Mouse (Mus musculus): Measurements from ENCODE around the gene Azin2.

Gene Azin2

DNA sequence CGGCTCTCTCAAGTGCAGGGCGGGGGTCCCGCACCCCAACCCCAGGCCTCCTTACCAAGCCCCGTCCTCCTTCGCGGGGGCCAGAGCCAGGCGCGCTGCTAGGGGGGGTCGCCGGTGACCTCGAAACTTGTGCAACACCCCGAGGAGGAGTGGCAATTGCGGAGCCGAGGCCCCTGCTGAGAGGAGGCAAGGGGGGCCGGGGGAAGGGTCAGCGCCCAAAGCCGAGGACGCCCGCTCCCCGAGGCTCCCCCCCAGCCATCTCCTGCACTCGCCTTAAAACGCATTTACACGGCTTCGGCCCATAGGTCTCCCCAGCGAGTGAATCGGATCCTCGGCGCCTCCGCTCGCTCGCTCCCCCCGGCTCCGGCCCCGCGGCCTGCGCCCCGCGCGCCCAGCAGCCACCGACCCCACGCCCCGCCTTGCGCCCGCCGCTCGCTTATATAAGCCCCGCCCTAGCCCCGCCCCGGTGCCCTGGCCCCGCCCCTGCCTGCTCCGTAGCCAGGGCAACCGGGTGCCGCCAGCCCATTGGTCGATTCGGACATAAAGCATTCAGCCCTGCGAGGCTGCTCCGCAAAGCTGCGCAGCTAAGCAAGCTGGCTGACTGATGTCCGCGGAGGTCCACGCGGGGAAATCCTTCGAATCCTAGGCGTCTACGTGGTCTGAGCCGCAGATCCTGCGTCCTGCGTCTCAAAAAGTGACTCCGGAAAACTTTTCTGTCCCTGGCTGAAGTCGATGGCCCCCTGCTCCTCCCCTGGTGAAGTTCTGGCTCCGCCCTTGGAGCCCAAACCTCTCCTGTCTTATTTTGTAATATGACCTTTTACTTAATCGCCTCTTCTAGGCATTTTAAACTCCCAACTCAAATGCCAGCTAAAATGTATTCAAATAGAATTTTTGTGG, at the start of gene Azin2:
Gene Azin2, minus strand, starts transcription at position 414 of the 897 bp plus-strand sequence.
- DNase-seq (ENCODE audit: low read depth, low spot score), result peak; percentile 70

DNA sequence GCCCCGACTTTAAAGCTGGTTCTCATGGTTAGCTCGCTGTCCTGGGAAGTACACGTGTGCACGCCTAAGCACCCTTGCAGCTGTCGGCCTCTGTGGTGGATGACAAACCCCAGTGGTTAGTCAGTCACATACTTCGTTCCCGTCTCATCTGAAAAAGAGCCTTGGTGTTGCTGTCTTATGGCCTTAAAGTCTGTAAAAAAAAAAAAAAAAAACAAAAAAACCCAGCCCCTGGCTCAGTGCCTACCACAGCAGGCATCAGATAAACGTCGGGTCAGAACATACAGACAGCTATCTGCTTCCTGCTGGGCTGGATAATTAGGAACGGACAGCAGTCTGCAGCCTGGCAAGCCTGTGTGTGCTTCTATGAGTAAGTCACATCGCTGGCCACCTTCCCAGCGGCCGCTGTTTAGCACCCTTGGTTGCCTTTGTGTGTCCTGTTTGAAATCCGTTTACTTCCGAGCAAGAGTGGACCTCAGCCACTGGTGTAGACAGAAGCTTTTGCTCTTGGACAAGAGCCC, 49.4 kb upstream of the Azin2 start:
- DNase-seq (ENCODE audit: low read depth, low spot score), result no peak

DNA sequence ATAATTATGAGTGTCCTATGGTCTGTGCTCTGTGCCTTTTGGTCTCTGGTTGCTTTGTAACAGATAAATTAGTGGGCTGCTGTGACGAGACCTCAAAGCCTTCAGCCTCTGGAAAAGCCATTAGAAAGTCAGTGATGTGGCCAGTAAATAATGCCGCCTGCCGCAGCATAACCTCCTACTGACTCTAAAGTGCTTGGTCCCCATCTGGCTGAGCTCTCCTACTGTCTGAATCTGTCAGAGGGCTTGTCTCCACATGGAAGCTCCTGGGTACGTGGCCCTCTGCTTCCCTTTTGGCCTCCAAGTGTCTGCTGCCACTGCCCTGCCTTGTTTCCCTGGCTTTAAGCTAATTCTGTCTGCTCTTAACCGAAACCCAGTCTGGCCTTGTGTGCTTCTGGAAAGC, 47.3 kb upstream of the Azin2 start:
- no peak for DNase-seq (ENCODE audit: low read depth, low spot score)

DNA sequence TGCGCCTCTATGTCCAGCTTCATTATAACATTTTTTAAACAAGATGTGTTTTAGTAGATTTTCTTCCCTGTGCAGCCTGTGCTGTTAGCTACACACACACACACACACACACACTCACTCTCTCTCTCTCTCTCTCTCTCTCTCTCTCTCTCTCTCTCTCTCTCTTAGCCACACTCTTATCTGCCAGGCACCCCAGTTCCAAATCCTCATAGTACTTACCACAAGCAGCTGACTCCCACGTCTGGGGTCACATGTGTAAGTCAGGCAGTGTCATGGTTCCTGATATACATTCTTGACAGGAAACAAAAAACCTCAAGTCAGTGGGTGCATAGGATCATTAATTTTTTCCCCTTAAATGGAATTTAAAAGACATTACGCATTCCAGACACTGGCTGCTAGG, 46.4 kb upstream of the Azin2 start:
- no peak for DNase-seq (ENCODE audit: low read depth, low spot score)

DNA sequence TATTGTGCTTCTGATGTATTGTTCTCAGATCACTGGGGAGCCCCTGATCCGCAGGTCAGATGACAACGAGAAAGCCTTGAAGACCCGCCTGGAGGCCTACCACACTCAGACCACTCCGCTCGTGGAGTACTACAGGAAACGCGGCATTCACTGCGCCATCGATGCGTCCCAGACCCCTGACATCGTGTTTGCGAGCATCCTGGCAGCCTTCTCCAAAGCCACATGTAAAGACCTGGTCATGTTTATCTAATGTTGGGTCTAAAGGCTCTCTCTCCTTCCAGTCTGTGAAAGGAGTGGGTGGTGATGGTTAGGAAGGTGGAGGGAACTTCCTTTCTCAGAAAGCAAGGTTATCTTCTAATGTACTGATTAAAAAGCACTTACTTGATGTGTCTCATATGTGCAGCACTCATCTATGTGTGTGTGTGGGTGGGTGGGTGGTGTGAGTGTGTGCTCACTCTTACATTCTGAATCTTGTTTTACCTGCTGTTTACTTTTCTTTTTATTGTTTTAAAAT, 45.8 kb upstream of the Azin2 start:
- DNase-seq (ENCODE audit: low read depth, low spot score), result no peak

DNA sequence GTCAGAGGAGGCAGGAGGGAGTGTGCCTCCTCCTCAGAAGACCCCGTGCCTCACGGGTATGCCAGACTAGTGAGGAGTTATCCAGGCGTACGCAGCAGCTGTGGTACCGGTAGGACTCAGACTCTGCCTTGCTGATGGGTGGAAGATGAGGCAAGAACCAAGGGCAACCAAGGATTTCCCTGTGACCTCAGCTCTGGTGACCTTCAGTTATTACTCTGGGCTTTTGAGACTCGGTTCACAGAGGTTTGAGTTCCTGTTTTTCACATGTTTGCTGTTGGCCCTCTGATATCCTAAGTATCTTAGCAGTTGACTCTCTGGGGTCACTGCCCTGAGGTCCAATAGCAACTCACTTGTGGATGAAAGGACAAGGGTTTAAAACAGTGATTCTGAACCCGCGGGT, 41.5 kb upstream of the Azin2 start:
- DNase-seq (ENCODE audit: low read depth, low spot score), result no peak

DNA sequence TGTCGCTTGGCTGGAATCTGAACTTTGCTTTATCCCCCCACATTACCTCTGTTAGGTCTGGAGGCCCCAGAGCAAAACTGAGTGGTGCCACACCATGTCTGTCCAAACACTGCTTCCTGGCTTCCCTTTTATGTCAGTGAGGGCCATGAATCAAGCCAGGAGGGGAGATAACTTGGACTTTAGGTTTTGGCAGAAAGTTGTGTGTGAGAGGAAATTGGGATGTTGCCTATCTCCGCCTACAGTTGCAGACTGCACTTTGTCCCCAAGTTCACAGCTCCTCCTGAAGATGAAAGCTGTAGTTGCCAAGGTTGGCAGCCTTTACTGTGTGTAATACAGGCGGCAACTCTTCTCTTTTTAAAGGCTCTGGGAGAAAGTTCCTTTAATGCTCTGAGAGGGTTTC, 38.5 kb upstream of the Azin2 start:
- DNase-seq (ENCODE audit: low read depth, low spot score), result no peak

DNA sequence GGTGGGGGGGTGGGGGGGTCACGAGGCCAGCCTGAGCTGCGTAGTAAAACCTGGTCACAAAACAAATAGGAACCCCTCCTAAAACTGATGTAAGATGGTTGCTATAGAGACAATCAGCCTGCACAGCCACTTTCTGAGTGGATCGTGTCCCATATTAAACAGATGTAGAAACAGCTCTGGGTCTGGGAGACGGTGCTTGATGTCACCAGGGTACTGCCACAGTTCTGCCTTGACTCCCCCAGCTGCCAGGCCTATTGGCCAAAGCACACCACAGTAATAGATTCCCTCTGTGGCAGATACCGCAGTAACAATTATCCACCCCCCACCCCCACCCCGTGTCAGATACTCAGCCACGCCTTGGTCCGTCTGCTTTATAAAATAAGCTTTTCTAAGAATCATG, 36.2 kb upstream of the Azin2 start:
- no peak for DNase-seq (ENCODE audit: low read depth, low spot score)

DNA sequence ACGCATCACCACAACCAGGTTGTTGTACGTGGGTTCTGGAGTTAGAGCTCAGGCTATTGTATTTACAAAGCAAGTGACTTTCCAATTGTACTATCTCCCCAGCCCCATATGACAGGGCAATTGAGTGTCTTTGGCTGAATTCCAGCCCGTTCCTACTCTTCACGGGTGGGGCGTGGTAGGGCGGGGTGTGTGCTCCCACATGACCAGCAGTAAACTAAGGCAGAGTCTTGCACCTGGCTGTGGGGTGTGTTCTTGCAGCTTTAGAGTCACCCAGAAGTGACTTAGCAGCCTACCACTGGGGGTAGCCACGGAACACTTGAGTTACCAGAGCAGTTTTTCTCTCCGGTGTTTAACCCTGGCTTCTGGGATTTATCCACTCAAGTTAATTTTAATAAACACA, 35.0 kb upstream of the Azin2 start:
- no peak for DNase-seq (ENCODE audit: low read depth, low spot score)

DNA sequence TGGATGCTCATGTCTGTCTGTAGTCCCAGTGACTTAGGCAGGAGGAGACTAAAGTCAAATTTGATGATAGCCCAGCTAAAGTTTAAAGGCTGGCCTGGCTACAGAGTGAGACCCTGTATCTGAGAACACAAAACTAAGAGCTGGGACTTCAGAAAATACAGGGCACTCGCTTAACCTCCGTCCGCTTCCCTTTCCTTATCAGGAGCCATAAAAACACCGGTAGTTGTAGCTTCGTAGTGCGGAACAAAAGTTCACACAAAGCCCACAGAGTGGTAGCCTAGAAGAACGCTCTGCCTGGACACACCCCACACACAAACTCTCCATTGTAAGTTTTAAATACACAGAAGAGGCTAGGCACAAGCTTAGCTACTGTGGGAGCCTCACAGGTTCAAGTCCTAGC, 33.0 kb upstream of the Azin2 start:
- DNase-seq (ENCODE audit: low read depth, low spot score), result no peak

DNA sequence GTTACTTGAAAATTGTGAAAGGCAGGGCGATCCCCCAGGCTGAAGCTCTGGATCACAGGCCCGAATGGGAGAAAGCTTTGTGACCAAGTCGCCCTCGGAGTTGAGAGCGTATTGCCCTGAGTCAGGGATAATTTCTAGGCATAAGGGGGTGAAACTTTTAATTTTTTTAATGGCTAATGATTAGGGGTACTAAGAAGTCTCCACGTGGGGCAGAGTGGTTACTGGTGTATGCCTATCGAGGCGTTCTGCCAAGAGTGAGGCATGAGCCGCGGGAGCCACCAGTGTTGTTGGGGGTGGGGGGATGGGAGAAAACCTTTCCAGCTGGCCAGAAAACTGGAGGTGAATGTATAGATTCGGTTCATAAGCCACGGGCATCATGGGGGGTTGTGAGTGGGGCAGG, 31.4 kb upstream of the Azin2 start:
- DNase-seq (ENCODE audit: low read depth, low spot score), result no peak

DNA sequence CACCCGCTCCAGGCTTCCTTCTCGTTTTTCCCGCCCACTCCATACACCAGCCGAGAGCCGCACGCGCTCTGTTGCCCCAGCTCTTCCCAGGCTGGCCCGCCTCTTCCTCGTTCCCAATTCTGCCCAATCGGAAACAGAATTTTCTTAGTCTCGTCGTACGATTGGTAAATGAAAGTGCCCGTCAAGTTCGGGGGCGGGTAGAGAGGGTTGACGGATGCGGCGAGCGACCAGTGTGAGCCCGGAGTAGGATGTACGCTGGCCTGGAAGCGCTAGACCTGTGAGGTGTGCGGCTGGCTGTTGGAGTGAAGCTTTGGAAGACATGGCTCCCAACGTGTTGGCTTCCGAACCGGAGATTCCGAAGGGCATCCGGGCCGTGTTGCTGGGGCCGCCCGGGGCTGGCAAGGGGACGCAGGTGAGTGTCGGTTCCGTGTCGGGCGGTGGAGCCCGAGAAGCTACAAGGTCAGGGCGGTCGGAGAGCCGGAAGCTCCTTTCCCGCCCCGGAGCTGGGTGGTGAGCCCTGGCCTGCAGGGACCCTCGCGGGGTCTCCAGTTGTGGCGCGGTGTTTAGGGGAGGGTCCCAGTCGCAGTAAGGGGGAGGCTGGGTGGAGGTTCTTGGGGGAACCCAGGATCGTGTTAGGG, 30.9 kb upstream of the Azin2 start:
- peak; percentile 89 for DNase-seq (ENCODE audit: low read depth, low spot score)

DNA sequence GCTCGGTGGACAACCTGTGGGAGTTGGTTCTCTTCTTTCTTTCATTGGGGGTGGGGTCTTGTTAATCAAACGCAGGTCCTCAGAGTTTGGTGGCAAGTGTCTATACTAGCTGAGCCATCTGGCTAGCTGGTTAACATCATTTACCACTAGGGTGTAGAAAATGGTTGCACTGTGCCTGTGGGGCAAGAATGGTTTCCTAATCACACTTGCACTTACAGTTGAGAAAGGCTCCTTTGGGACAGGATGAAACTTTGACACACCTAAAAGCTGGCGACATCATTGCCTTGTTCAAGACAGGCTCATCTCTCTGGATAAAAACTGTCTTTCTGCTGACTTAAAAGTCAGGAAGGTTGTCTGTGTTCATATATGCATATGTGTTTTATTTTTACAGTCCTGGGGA, 29.9 kb upstream of the Azin2 start:
- no peak for DNase-seq (ENCODE audit: low read depth, low spot score)

DNA sequence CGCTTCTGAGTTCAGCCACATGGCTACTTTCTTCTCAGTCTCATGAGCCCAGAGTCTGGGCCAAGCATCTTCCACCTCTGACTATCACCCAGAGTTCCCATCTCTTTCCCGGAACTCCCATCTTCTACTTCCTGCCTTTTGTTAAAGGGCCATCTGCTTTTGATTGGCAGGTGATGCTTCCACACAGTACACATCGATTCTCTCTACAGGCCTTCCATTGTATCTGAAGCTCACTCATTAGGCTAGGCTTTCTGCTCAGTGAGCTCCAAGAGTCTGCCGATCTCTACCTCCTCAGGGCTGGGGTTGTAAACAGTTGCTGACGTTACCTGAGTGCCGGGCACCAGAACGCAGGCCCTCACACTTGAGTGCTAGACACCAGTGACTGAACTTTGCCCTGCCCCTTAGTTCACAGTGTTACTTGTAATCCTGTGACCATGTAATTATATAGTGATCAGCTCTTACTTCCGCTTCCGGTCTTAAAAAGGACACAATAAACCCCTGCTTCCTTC, 29.3 kb upstream of the Azin2 start, which contains the start of gene Ak2:
Gene Ak2, plus strand, starts transcription at position 459 of the 509 bp plus-strand sequence.
- DNase-seq (ENCODE audit: low read depth, low spot score), result no peak

DNA sequence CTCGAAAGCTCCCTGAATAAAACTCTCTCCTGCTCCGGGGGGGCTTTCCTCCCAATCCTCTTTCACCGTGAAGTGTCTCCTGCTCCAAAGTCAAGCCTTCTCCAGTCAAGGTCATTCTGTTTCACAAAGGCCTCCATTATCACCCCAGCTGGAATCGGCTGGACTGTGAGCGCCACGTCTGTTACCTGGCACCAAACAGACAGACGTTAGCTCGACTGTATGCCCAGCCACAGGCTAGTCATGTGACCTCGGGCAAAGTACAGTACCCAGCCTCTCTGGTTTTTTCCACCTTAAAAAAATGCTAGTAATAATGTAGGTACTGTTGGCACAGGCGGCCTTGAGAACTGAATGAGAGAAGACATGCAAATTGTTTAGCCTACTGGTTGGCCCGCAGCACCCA, 27.4 kb upstream of the Azin2 start:
- DNase-seq (ENCODE audit: low read depth, low spot score), result no peak

DNA sequence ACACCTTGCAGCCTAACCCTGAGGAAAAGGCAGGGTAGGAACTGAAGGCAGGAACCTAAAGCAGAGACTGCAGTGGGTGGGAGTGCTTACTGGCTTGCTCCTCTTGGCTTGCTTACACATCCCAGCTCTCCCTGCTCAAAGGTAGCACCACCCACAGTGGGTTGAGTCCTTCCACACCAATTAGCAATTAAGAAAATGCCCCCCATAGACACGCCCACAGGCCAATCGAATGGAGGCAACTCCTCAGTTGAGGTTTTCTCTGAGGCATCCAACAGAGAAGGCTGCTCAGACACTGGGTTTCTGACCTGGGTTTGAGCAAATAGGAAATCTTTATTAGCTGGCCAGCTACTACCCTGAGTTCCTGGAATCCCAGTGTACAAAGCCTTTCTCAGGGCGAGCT, 26.7 kb upstream of the Azin2 start:
- DNase-seq (ENCODE audit: low read depth, low spot score), result no peak

DNA sequence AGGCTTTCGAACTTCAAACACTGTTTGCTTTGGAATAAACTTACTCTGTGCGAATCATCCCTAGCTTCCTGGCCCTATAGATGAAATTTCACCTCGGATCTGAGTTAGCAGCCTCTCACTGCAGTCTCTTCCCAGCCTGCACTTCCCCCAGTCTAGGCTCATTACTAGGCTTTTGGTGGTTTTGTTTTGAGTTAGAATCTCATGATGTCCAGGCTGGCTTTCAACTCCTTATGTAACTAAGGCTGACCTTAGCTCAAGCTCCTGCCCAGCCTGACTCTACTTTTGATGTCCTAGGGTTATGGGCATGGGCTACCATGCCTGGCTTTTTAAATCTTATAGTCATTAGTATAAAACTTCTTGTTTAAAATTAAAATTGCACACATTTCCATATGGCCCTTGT, 22.4 kb upstream of the Azin2 start:
- no peak for DNase-seq (ENCODE audit: low read depth, low spot score)

DNA sequence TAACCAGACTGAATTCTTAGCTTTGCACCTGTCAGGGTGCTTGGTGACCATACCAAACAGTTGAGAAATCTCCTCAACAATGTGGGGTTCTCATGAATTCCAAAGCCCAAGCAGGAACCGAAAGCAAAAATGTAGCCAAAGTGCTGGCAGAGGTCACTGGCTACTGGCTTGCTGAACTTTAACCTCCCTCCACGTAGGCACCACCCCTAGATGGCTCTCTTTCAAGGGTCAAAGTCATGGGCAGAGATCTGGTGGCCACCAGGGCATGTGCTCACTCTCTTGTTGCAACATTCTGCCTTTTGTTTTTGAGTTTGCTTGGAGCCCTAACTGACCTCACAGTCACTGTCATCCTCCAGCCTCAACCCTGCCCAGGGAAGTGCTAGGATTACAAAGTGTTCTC, 21.4 kb upstream of the Azin2 start:
- no peak for DNase-seq (ENCODE audit: low read depth, low spot score)

DNA sequence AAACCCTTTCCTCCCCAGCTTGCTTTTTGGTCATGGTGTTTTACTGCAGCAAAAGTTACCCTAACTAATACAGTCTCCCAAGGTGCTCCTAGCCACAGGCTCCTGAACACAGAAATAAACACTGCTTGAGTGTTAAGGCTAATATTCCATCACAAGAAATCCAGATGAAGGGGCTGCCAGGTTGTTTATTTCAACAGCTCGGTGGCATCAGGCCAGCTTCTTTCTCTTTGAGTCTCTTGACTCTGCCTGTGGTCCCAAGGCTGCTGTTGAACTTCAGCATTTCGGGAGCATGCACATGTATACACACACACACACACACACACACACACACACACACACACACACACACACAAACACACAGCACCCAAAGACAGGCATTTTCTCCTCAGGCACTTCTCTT, 20.9 kb upstream of the Azin2 start:
- no peak for DNase-seq (ENCODE audit: low read depth, low spot score)

DNA sequence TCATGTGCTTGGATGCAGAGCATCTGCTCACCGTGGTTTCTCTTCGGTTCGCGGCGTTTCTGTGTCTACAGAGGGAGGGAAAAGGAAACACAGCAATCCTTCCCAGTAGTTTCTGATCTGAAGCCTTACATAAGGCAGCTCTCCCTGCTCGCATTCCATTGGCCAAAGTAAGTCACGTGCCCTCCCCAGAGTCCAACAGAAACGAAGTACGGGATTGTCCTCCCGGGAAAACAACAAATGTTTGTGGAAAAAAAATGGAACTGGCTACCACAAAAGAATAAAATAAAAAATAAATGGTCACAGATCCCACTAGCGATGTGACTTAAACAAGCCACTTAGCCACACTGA, 19.6 kb upstream of the Azin2 start:
- no peak for DNase-seq (ENCODE audit: low read depth, low spot score)

DNA sequence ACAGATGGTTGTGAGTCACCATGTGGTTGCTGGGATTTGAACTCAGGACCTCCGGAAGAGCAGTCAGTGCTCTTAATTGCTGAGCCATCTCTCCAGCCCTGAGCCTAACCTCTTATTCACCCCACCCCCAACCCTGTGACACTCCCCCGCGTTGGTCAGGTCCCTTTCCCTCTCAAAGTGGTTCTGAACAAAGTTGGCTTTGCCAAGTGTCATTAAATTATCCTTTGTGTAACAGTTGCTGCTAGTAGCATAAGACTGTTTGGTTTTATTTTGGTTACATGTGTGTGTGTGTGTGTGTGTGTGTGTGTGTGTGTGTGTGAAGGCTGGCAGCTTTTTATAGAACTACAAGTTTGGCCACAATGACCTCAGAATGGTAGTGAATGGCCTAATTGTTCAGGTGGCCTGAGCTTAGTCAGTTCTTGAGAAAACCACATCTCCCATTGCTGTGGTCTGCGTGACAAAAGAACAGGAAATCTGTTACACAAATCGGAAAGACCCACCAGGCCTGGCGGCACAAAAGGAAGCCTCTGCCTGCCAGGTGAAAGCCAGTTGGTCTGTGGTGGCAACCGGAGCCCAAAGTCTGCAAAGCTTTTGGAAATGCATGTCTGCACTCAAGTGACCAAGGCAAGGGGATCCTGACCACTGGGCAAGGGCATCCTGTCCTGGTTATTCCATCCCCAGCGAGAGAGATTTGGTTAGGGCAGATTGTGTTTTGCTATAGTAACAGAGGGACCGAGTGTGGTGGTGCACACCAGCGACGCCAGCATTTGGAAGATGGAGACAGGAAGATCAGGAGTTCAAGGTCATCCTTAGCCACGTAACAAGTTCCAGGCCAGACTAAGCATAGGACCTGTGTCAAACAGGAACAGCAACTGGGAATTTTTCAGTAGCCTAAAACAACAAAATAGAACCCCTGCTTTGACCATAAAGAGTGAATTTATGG, 18.9 kb upstream of the Azin2 start:
- DNase-seq (ENCODE audit: low read depth, low spot score), result no peak

DNA sequence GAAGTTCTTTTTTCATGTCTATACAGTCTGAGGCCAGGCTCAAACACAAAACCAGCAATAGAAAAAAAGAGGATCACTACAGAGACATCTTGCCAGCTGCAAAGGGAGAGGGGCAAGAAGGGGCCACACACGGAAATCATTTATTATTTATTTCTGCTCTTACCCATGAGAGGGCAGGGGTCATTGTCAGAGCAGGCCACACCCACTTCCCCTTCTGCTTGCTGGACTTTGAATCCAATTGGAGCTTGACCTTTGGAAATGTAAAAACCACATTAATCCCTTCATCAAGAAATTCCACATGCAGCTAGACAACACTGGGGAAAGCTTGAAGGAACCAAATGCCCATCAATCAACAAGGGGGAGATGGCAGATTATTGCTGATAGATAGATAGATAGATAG, 16.4 kb upstream of the Azin2 start:
- DNase-seq (ENCODE audit: low read depth, low spot score), result no peak
